Mouse (Mus musculus) adrenal gland, adult (tissue): ENCODE measurements at regions not wholly inside any gene's neighbourhood (a gene's known extent, or its start where the extent isn't known, plus 50 kb on each side); places are given as distances from the start of the nearest gene placed in this dataset.

Source experiments
- DNase-seq, 2 experiments: peaks; one replicate each; pipeline ENCODE4 v3.0.0; 2022 to 2023; ENCODE audit warnings: low spot score in 1 of 2; ENCODE audit not compliant: inconsistent age in 2 of 2

DNA sequence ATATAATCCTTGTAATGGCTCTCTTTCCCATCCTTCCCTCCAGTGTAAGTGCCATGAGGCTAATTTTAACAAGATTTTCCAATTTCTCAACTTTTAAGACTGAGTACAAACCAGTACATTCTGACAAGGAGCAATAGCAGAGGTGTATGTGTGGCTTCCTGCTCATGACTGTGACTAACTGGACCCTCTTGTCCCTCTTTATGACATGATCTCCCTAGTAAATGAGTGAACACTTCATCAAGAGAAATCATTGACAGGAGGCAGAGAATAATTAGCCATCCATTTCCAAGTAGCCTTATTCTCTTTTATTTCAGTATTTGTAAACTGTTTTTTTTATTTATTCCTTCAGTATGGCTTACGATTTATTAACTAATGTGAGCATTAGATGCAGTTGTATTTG is 497.7 kb upstream of the Adamts5 start:
- DNase-seq = no peak

GRCm38 (mm10) chr16:86397521-86397920 is 495.9 kb upstream of the Adamts5 start:
- DNase-seq = no peak

DNA sequence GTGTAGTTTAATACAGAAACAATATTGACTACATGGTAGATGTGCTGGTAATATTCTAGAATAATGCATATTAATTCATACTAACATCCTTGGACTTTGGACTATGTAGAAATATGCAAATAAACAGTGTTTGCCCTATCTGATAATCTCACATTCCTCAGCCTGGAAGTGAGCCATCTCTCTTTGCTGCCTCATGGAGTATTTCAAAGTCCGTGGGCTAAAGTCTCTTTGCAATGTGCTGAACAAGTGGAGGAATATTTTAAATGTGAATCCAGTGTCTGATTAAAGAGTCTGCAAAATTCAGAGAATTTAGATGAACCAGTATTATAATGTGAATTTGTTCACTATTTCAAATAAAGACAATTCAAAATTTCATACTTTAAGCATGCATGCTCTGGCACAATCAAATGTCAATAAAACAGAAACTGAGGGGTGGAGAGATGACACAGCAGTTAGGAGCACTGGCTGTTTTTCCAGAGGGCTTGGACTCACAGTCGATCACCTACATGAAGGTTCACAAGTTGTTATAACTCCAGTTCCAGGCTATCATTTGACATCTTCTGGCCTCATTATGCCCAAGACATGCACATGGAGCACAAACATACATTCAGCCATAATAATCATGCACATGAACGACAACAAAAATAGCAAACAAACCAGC is 487.6 kb upstream of the Adamts5 start:
- DNase-seq = no peak

DNA sequence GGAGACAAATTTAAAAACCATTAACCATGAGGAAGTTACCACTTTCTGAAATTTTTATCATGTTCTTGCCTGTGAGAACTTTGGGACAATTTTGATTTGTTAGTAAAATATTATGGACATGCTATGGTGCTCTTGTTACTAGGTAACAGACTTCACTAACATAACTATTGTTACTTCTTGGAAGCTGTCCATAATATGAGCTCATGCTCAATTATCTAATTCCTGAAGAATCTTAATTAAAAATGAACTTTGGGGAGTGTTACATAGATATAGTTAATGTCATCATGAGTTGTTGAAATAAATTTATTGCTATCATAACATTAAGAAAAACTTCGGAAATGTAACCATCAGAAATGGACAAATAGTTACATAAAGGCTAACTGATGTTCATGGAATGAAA is 486.5 kb upstream of the Adamts5 start:
- DNase-seq = no peak

- no peak for DNase-seq
These were observed 476.4 kb upstream of the Adamts5 start for GRCm38 (mm10) chr16:86377991-86378390.

DNA sequence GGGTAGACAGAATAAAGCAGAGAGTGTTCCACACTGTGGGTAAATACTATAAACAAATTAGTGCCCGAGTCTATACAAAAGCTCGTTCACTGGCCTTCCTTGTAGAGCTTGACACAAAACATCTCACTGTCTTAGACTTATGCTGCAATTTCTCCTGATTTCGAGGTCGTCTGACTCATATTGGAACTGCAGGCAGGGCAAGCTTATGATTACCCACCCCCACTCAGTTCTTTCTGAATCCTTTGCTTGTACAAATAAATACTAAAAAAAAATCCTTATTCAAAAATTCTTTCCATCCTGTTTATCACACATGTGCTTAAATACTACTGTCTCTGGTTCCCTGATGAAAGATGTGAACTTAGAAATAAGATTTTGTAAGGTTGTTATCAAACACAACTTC is 470.0 kb upstream of the Adamts5 start:
- peak in 1 of 2 experiments; percentile 48 for DNase-seq

DNA sequence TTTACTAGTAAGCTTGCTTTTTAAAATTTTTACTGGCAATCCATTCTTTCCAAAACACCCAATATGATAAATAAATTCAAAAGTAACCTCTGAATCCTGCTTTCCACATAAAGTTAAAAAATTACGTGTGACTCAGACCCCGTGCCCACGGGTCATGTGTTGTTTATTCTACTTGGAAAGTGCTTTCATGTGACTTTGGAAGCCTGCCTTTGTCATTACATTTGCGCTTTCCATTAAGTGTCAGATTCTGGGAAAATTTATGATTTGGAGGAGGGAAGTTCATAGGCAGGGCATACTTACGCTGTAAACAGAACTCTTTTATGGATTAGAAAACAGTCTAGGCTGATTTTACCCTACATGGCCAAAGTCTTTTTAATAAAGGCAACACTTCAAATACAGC is 466.8 kb upstream of the Adamts5 start:
- DNase-seq = no peak

DNA sequence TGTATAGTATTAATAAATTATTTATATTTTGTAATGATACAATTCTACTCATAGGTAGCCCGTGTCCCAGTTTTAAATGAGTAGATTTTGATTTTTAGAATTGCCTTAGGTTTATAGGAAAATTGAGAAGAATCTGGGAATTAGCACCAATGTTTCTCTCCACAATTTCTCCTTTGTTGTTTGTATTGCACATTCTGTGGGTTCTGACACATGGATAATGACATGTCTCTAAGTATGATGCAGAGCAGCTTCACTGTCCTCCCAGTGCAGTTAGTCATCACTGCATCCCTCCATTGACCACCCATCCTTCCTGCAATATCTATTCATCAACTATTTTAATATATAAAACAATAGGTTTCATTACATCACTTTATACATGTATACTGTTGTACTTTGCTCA is 464.6 kb upstream of the Adamts5 start:
- DNase-seq = no peak

DNA sequence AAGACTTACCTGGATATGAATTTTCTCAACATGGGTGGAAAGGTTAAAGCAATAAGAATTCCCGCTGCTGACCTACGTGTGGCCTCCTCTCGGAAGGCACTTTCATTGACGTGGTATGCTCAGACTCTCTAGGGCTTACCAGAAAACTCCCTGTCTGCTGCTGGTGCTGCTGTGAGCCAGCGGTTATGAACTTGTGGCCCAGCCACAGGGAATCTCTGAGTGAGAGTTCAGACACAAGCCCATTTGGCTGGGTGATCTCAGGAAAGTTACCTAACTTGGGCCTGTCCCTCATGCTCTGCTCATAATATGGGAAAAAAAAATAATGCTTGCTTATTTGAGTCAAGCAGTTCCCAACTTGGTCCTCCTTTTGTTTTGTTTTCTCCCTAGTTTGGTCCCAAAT is 459.5 kb upstream of the Adamts5 start:
- DNase-seq = no peak

DNA sequence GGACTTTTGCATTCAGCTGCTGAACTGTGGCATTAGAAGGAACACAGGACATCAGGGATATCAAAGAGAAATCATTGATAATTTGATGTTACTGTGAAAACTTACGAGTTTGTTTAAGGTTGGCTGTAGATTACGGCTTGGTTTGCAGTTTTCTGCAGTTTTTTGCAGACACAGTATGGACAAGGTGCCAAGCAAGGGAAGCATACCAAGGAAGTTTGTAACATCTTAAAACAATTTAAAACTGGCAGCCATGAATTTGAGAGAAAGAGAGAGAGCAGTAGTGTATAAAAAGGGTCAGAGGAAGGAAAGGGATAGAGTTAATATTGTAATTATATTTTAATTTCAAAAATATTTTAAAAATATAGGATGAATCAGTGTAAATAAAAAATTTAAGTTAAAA is 453.4 kb upstream of the Adamts5 start:
- no peak for DNase-seq

- DNase-seq = no peak
These were observed 446.1 kb upstream of the Adamts5 start for GRCm38 (mm10) chr16:86347753-86348152.

DNA sequence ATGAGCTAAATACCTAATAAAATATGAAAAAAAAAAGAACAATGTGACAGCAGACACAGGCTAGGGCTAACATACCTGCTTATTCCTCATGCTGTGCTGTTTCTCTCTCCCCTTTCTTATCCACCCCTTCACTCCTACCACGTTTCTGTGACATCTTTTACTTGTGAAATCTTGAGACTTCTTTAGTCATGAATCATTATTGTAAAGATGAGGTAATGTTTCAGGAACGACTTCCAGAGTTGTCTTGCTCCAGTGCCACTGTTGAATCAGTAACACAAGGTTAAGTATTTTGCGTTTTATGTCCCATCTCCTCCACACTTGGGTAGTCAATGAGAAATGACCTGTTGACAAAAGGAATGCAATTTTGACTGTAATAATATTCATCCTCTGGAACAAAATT is 445.3 kb upstream of the Adamts5 start:
- DNase-seq = no peak

- peak in 1 of 2 experiments; percentile 10 for DNase-seq
These were observed 438.7 kb upstream of the Adamts5 start for GRCm38 (mm10) chr16:86340311-86340710.

GRCm38 (mm10) chr16:86325406-86325805 is 423.8 kb upstream of the Adamts5 start:
- DNase-seq = no peak

DNA sequence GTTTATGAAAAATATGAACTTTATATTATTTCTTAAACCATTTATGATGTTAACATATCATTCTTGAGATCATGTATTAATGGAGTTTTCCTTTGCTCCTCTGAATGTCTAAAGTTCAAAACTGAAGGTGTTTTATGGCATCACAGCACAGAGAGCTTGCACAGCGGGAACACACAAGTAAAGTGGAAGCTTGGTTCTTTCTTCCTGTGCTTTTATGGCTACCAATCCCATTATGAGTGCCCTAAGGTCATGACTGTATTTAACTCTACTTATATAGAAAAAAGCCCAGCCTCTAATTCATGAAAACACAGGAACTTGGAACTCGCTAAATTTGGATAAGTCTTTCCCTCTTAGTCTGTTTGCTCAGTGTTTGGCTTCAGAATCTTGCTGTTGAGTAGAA is 417.3 kb upstream of the Adamts5 start:
- DNase-seq = no peak

DNA sequence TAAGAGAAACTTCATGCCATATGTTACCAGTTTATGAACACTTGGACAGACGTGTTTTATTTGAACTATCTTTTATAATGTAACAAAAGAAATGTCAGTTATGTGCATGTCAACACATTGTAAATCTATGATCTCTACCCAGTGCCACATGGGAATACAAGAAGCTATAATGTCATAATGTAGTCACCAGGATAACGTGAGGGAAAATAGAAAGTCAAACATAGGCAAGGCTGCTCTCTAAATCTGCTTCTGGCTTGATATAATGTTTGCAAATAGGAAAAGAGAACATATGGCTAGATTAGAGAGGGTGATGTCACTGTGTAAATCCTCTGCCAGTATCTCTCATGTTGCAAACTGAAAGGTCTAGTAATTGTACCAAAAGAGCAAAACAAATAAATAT is 408.1 kb upstream of the Adamts5 start:
- no peak for DNase-seq

GRCm38 (mm10) chr16:86303869-86304268 is 402.2 kb upstream of the Adamts5 start:
- no peak for DNase-seq

- DNase-seq = peak in 1 of 2 experiments; percentile 23
These were observed 401.0 kb upstream of the Adamts5 start for GRCm38 (mm10) chr16:86302451-86303145.

- DNase-seq = no peak
These were observed 392.8 kb upstream of the Adamts5 start for GRCm38 (mm10) chr16:86294436-86294835.

DNA sequence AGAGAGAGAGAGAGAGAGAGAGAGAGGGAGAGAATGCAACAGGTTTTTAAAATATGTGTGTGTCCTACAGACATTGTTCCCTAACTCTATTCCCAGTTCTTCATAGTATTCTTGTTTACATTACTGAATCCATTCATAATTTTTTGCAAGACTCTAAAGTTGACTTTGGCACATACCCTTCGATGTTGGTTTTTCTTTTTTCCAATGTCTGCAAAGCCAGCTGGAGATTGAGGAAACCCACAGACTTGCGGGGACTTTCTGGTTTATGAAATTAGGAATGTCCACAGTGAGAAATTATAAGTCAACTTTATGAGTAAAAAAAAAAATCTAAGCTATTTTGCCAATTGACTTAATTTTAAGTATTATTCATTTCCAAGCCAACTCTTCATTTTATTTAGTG is 379.7 kb upstream of the Adamts5 start:
- no peak for DNase-seq

DNA sequence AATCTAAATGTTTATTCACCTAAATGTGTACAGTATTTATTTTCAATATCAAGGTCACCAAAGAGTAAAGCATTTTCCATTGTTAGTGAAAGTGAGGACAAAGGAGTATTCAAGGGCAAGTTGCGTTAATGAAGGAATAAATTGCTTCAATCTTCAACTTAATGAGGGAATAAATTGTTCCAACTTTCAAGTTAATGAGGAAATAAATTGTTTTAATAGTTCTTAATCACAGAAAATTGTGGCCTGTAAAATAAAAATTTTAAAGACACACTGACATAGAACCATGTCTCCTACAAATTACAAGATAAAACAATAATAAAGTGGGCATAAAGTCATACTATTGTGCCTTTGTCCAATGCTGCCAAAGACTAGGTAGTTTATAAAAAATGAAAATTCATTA is 375.4 kb upstream of the Adamts5 start:
- no peak for DNase-seq

DNA sequence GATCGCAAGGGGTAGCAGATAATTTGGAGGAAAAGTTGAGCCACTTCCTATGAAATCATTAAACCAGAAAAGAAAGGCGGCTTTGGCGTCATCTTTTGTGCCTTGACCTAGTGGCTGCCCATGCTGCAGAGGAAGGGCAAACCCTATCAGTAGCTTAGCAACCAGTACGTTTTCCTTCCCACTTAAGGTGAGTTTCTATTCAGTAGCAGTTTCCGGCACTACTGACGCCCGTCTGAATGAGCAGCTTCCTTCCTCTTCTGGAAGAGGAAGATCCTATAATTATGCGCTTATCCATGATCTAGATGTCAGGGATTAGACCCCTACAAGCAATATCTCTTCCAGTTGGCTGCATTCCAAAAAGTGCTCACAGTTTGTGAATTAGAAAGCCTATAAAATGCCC is 360.0 kb upstream of the Adamts5 start:
- peak; percentile 16 to 63 for DNase-seq

GRCm38 (mm10) chr16:86252630-86253029 is 351.0 kb upstream of the Adamts5 start:
- DNase-seq = peak in 1 of 2 experiments; percentile 37
